Mouse (Mus musculus) spleen, adult 2 months (tissue): ENCODE measurements around the gene Rab25. TPM values are rescaled to one million over a fixed set of nuclear protein-coding genes. Genes with fewer than 3 reads are reported as not detected.

ENCODE experiments used
- DNase-seq, 2 experiments: peaks; one replicate each; pipeline versions ENCODE4 v3.0.0 to v3.0.0-alpha.2; 2012 to 2021; ENCODE audit warnings: low spot score in 2 of 2, low read depth in 1 of 2
- H3K27ac ChIP-seq: fragments of 200-500 bp; 2 replicates; pipeline ENCODE4 v1.5.1; 2012; ENCODE audit warnings: low read length, inconsistent platforms; ENCODE audit not compliant: insufficient read depth
- H3K27me3 ChIP-seq: fragments of 200-500 bp; 2 replicates; pipeline ENCODE4 v1.6.1; 2012; ENCODE audit warnings: mild to moderate bottlenecking, moderate library complexity, low read length, inconsistent platforms; ENCODE audit not compliant: control insufficient read depth, insufficient read depth
- H3K36me3 ChIP-seq: fragments of 200-500 bp; 2 replicates; pipeline ENCODE4 v1.6.1; 2012; ENCODE audit warnings: mild to moderate bottlenecking, low read length, inconsistent platforms; ENCODE audit not compliant: control insufficient read depth, insufficient read depth
- H3K4me1 ChIP-seq: fragments of 200-500 bp; 2 replicates; pipeline ENCODE4 v1.6.1; 2011; ENCODE audit warnings: inconsistent platforms; ENCODE audit not compliant: control insufficient read depth, insufficient read depth, insufficient read length
- H3K4me3 ChIP-seq: fragments of 200-500 bp; 2 replicates; pipeline ENCODE4 v1.5.1; 2011; ENCODE audit warnings: mild to moderate bottlenecking, inconsistent platforms; ENCODE audit not compliant: insufficient read depth, insufficient read length; ENCODE audit errors: extremely low read depth
- CTCF ChIP-seq: fragments of 200-500 bp; IDR thresholded peaks from 2 replicates; pipeline ENCODE4 v1.5.1; 2011; ENCODE audit warnings: mild to moderate bottlenecking, inconsistent platforms; ENCODE audit not compliant: insufficient read depth, insufficient read length, insufficient replicate concordance; ENCODE audit errors: extremely low read depth
- POLR2A ChIP-seq: fragments of 200-500 bp; IDR thresholded peaks from 2 replicates; pipeline ENCODE4 v1.6.1; 2011; ENCODE audit warnings: low read depth, low read length, inconsistent platforms
- WGBS: fragments of 180-500 bp; shearing (Covaris S2); methylation state at CpG from one replicate; pipeline ENCODE4 v1.1.7; 2018; 5-methylcytosine and 5-hydroxymethylcytosine counted together
- polyA plus RNA-seq: library from polyadenylated mRNA; depleted of rRNA; stranded (reverse); fragments of >200 nt; gene quantifications from 2 replicates; pipeline ENCODE4 v1.2.3, GENCODE M21; 2012

Gene Rab25
- polyA plus RNA-seq, 1 experiment: 1.3 TPM

GRCm38 (mm10) chr3:88543174-88543573 lies 4.9 kb downstream of the Rab25 start:
- Histone ChIP-seq H3K4me3 (no peak overlapping the region), H3K27me3 (no peaks in the 10 kb centered on the region), H3K36me3 (no peaks in the 10 kb centered on the region), H3K27ac (no peak overlapping the region), H3K4me1 (peaks cover 17% of the 10 kb centered on the region)
- TF ChIP-seq CTCF (no peak), POLR2A (no peak)
- no peak for DNase-seq
- WGBS: 96% methylated on average over 8 of the region's 8 CpGs

GRCm38 (mm10) chr3:88542486-88542885 lies 5.6 kb downstream of the Rab25 start:
- Histone ChIP-seq H3K4me1 (peaks cover 17% of the 10 kb centered on the region), H3K27me3 (no peaks in the 10 kb centered on the region), H3K4me3 (no peak overlapping the region), H3K36me3 (no peaks in the 10 kb centered on the region), H3K27ac (no peak overlapping the region)
- 92% methylated on average over 4 of the region's 4 CpGs for WGBS
- no peak for TF ChIP-seq POLR2A
- no peak for TF ChIP-seq CTCF
- DNase-seq: no peak

GRCm38 (mm10) chr3:88541622-88542401 lies 6.3 kb downstream of the Rab25 start:
- no peaks in the 10 kb centered on the region for H3K27me3 ChIP-seq
- no peak for DNase-seq
- H3K4me1 ChIP-seq: peaks cover 17% of the 10 kb centered on the region
- H3K4me3 ChIP-seq: no peak overlapping the region
- no peaks in the 10 kb centered on the region for H3K36me3 ChIP-seq
- no peak overlapping the region for H3K27ac ChIP-seq
- WGBS: 89% methylated on average over 7 of the region's 7 CpGs
- TF ChIP-seq POLR2A (no peak), CTCF (no peak)

- no peaks in the 10 kb centered on the region for H3K36me3 ChIP-seq
- 82% methylated on average over 5 of the region's 5 CpGs for WGBS
- TF ChIP-seq POLR2A (no peak), CTCF (no peak)
- no peak for DNase-seq
- H3K4me3 ChIP-seq: no peak overlapping the region
- H3K27me3 ChIP-seq: no peaks in the 10 kb centered on the region
- no peak overlapping the region for H3K27ac ChIP-seq
- peaks cover 13% of the 10 kb centered on the region for H3K4me1 ChIP-seq
Observed at GRCm38 (mm10) chr3:88540085-88540484, 8.0 kb downstream of the Rab25 start.

- TF ChIP-seq CTCF (no peak), POLR2A (no peak)
- Histone ChIP-seq H3K4me1 (peaks cover 8% of the 10 kb centered on the region), H3K36me3 (no peaks in the 10 kb centered on the region), H3K27me3 (no peaks in the 10 kb centered on the region), H3K4me3 (no peak overlapping the region), H3K27ac (no peak overlapping the region)
- DNase-seq: no peak
- 85% methylated on average over 3 of the region's 3 CpGs for WGBS
Observed at GRCm38 (mm10) chr3:88539397-88539796, 8.7 kb downstream of the Rab25 start.

GRCm38 (mm10) chr3:88538271-88539145 lies 9.6 kb downstream of the Rab25 start:
- no peak for TF ChIP-seq POLR2A
- no peak for TF ChIP-seq CTCF
- Histone ChIP-seq H3K27me3 (no peaks in the 10 kb centered on the region), H3K4me1 (peaks cover 2% of the 10 kb centered on the region), H3K36me3 (no peaks in the 10 kb centered on the region), H3K4me3 (no peak overlapping the region), H3K27ac (no peak overlapping the region)
- whole genome bisulfite sequencing: 84% methylated on average over 9 of the region's 9 CpGs
- no peak for DNase-seq
